Mouse (Mus musculus): ENCODE measurements around the gene Ifne.

GRCm38 (mm10) chr4:88893201-88893754, 13.3 kb upstream of the Ifne start:
- TF ChIP-seq POLR2A (IDR thresholded peaks at IDR 0.05; ENCODE audit: control insufficient read depth, extremely low read depth, insufficient read depth, low read length, poor library complexity) (no peak), CTCF (IDR thresholded peaks at IDR 0.05; ENCODE audit: borderline replicate concordance, control insufficient read depth, extremely low read depth, insufficient read depth, low read length, poor library complexity) (no peak)

All from thymus, adult 2 months (tissue).